Mouse (Mus musculus): Measurements from ENCODE around the gene Ints11. TPM values are rescaled to one million over a fixed set of nuclear protein-coding genes. Genes with fewer than 3 reads are reported as not detected.

The Ints11 gene
- polyA plus RNA-seq, 1 experiment from 2014 or later = 19.9 TPM

DNA sequence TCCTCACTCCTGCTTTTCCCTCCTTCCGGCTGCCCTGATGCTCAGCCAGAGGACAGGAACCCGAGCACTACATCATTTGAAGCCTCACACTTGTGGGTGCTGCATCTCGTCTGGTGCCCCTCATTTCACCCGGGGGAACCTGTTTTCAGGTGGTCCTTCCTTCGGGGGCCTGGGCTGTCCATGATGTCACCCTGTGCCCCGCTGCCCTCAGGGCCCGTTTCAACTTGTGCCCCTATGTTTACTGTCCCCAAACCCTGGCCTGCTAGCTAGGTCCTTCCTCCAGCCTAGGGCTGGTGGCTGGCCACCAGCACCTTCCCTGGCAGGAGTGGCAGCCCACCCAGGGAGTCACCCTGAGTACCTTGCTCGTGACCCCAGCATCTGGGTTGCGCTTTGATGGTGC is 36.8 kb downstream of the Ints11 start:
- Histone ChIP-seq H3K27ac (ENCODE audit: low read depth, low read length) (no peak overlapping the region), H3K4me1 (replicated peaks; ENCODE audit: control insufficient read depth, insufficient read depth, low read length) (no peaks in the 10 kb centered on the region), H3K36me3 (ENCODE audit: control insufficient read depth, insufficient read depth) (peaks cover 38% of the 10 kb centered on the region; the same call in 1 of the 2 replicates), H3K4me3 (ENCODE audit: low read depth, low read length) (no peak overlapping the region), H3K27me3 (replicated peaks; ENCODE audit: control insufficient read depth, insufficient read depth, low read length) (no peaks in the 10 kb centered on the region), H3K9me3 (ENCODE audit: control insufficient read depth) (no peaks in the 10 kb centered on the region), H3K9ac (ENCODE audit: low read depth, low read length) (no peak overlapping the region), H3K4me2 (replicated peaks; ENCODE audit: low read depth) (no peak overlapping the region)
- no peak for ATAC-seq
- TF ChIP-seq CTCF (IDR thresholded peaks at IDR 0.05; ENCODE audit: low read depth) = no peak
- WGBS = 88% methylated on average over 9 of the region's 9 CpGs

GRCm38 (mm10) chr4:155907003-155907402 is 37.7 kb downstream of the Ints11 start:
- H3K27ac ChIP-seq (ENCODE audit: low read depth, low read length) = no peak overlapping the region
- H3K36me3 ChIP-seq (ENCODE audit: control insufficient read depth, insufficient read depth) = peaks cover 30% of the 10 kb centered on the region; the same call in 1 of the 2 replicates
- no peak for TF ChIP-seq CTCF (IDR thresholded peaks at IDR 0.05; ENCODE audit: low read depth)
- ATAC-seq = no peak
- H3K4me1 ChIP-seq (replicated peaks; ENCODE audit: control insufficient read depth, insufficient read depth, low read length) = no peaks in the 10 kb centered on the region
- no peak overlapping the region for H3K9ac ChIP-seq (ENCODE audit: low read depth, low read length)
- 78% methylated on average over 11 of the region's 11 CpGs for WGBS
- no peak overlapping the region for H3K4me3 ChIP-seq (ENCODE audit: low read depth, low read length)
- H3K9me3 ChIP-seq (ENCODE audit: control insufficient read depth) = no peaks in the 10 kb centered on the region
- no peak overlapping the region for H3K4me2 ChIP-seq (replicated peaks; ENCODE audit: low read depth)
- H3K27me3 ChIP-seq (replicated peaks; ENCODE audit: control insufficient read depth, insufficient read depth, low read length) = no peaks in the 10 kb centered on the region

GRCm38 (mm10) chr4:155908281-155908680 is 38.9 kb downstream of the Ints11 start:
- H3K9ac ChIP-seq (ENCODE audit: low read depth, low read length) = no peak overlapping the region
- no peak for ATAC-seq
- no peaks in the 10 kb centered on the region for H3K4me1 ChIP-seq (replicated peaks; ENCODE audit: control insufficient read depth, insufficient read depth, low read length)
- 72% methylated on average over 7 of the region's 7 CpGs for WGBS
- H3K27me3 ChIP-seq (replicated peaks; ENCODE audit: control insufficient read depth, insufficient read depth, low read length) = no peaks in the 10 kb centered on the region
- H3K27ac ChIP-seq (ENCODE audit: low read depth, low read length) = no peak overlapping the region
- peaks cover 18% of the 10 kb centered on the region; the same call in 1 of the 2 replicates for H3K36me3 ChIP-seq (ENCODE audit: control insufficient read depth, insufficient read depth)
- H3K4me2 ChIP-seq (replicated peaks; ENCODE audit: low read depth) = no peak overlapping the region
- no peak overlapping the region for H3K4me3 ChIP-seq (ENCODE audit: low read depth, low read length)
- no peak for TF ChIP-seq CTCF (IDR thresholded peaks at IDR 0.05; ENCODE audit: low read depth)
- H3K9me3 ChIP-seq (ENCODE audit: control insufficient read depth) = no peaks in the 10 kb centered on the region

DNA sequence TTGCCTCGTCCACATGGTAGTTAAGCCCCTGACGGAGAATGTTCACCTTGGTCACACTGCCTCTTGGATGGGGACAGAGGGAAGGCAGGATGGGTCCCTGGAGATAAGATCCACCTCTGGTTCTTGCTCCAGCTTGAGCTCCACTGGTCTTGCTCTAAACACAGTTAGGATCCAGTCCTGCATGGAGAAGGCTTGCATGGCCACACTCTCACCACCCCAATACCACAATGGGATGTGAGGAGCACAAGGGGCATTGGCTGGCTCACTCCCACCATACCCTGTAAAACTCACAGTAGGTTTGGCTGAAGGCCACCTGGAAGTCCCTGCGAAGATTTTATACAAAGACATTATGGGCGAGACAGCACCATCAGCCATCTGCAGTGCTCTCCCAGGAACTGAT is 39.4 kb downstream of the Ints11 start:
- Histone ChIP-seq H3K27ac (ENCODE audit: low read depth, low read length) (no peak overlapping the region), H3K36me3 (ENCODE audit: control insufficient read depth, insufficient read depth) (peaks cover 14% of the 10 kb centered on the region; the same call in 1 of the 2 replicates), H3K4me3 (ENCODE audit: low read depth, low read length) (no peak overlapping the region), H3K9me3 (ENCODE audit: control insufficient read depth) (no peaks in the 10 kb centered on the region), H3K4me2 (replicated peaks; ENCODE audit: low read depth) (no peak overlapping the region), H3K4me1 (replicated peaks; ENCODE audit: control insufficient read depth, insufficient read depth, low read length) (no peaks in the 10 kb centered on the region), H3K9ac (ENCODE audit: low read depth, low read length) (no peak overlapping the region), H3K27me3 (replicated peaks; ENCODE audit: control insufficient read depth, insufficient read depth, low read length) (no peaks in the 10 kb centered on the region)
- WGBS = 89% methylated on average over 4 of the region's 4 CpGs
- TF ChIP-seq CTCF (IDR thresholded peaks at IDR 0.05; ENCODE audit: low read depth) = no peak
- no peak for ATAC-seq

GRCm38 (mm10) chr4:155932031-155932430 is 62.7 kb downstream of the Ints11 start:
- ATAC-seq = no peak
- Histone ChIP-seq H3K27me3 (replicated peaks; ENCODE audit: control insufficient read depth, insufficient read depth, low read length) (no peaks in the 10 kb centered on the region), H3K36me3 (ENCODE audit: control insufficient read depth, insufficient read depth) (no peaks in the 10 kb centered on the region), H3K27ac (ENCODE audit: low read depth, low read length) (no peak overlapping the region), H3K4me1 (replicated peaks; ENCODE audit: control insufficient read depth, insufficient read depth, low read length) (no peaks in the 10 kb centered on the region), H3K4me3 (ENCODE audit: low read depth, low read length) (no peak overlapping the region), H3K4me2 (replicated peaks; ENCODE audit: low read depth) (no peak overlapping the region), H3K9ac (ENCODE audit: low read depth, low read length) (no peak overlapping the region), H3K9me3 (ENCODE audit: control insufficient read depth) (no peaks in the 10 kb centered on the region)
- WGBS = 58% methylated on average over 1 of the region's 1 CpGs
- no peak for TF ChIP-seq CTCF (IDR thresholded peaks at IDR 0.05; ENCODE audit: low read depth)

Small RNAs within 50 kb of the gene (microRNA-seq; reads per million reads assigned to microRNA genes)
- gene Gm22991 = not detected

Other genes with a start within 250 kb of the Ints11 start
- gene Cdk11b, start 244.7 kb upstream of the Ints11 start, polyA plus RNA-seq (2015; fragmentation: Nextera tagmentation; extraction: Ambion mirVana) = 60.3 and 73.0 TPM in 2 replicates
- gene Gm10563, start 224.1 kb upstream of the Ints11 start, polyA plus RNA-seq (2015; fragmentation: Nextera tagmentation; extraction: Ambion mirVana) = not detected in 2 replicates
- 31.3 and 37.0 TPM in 2 replicates for gene Mmp23, start 216.2 kb upstream of the Ints11 start, polyA plus RNA-seq (2015; fragmentation: Nextera tagmentation; extraction: Ambion mirVana)
- gene Mib2, start 200.3 kb upstream of the Ints11 start, polyA plus RNA-seq (2015; fragmentation: Nextera tagmentation; extraction: Ambion mirVana) = 8.2 and 10.5 TPM in 2 replicates
- 5.5 and 6.2 TPM in 2 replicates for gene Fndc10, start 175.2 kb upstream of the Ints11 start, polyA plus RNA-seq (2015; fragmentation: Nextera tagmentation; extraction: Ambion mirVana)
- 167 and 171 TPM in 2 replicates for gene Ssu72, start 164.7 kb upstream of the Ints11 start, polyA plus RNA-seq (2015; fragmentation: Nextera tagmentation; extraction: Ambion mirVana)
- gene Tmem240, start 134.7 kb upstream of the Ints11 start, polyA plus RNA-seq (2015; fragmentation: Nextera tagmentation; extraction: Ambion mirVana) = 0.13 and 0.24 TPM in 2 replicates
- gene Atad3a, start 108.5 kb upstream of the Ints11 start, polyA plus RNA-seq (2015; fragmentation: Nextera tagmentation; extraction: Ambion mirVana) = 39.6 and 40.4 TPM in 2 replicates
- gene Vwa1, start 94.8 kb upstream of the Ints11 start, polyA plus RNA-seq (2015; fragmentation: Nextera tagmentation; extraction: Ambion mirVana) = 17.4 and 17.8 TPM in 2 replicates
- gene Tmem88b, start 83.7 kb upstream of the Ints11 start, polyA plus RNA-seq (2015; fragmentation: Nextera tagmentation; extraction: Ambion mirVana) = 0.64 and 0.68 TPM in 2 replicates
- gene Ankrd65, start 79.1 kb upstream of the Ints11 start, polyA plus RNA-seq (2015; fragmentation: Nextera tagmentation; extraction: Ambion mirVana) = not detected in 2 replicates
- gene Mrpl20, start 66.7 kb upstream of the Ints11 start, polyA plus RNA-seq (2015; fragmentation: Nextera tagmentation; extraction: Ambion mirVana) = 203 and 212 TPM in 2 replicates
- 54.7 and 65.1 TPM in 2 replicates for gene Ccnl2, start 57.1 kb upstream of the Ints11 start, polyA plus RNA-seq (2015; fragmentation: Nextera tagmentation; extraction: Ambion mirVana)
- 152 and 153 TPM in 2 replicates for gene Aurkaip1, start 38.3 kb upstream of the Ints11 start, polyA plus RNA-seq (2015; fragmentation: Nextera tagmentation; extraction: Ambion mirVana)
- 38.5 and 39.9 TPM in 2 replicates for gene Mxra8, start 29.9 kb upstream of the Ints11 start, polyA plus RNA-seq (2015; fragmentation: Nextera tagmentation; extraction: Ambion mirVana)
- gene Dvl1, start 22.1 kb upstream of the Ints11 start, polyA plus RNA-seq (2015; fragmentation: Nextera tagmentation; extraction: Ambion mirVana) = 6.3 and 6.5 TPM in 2 replicates
- 0.16 and 0.22 TPM in 2 replicates for gene Tas1r3, start 6.2 kb upstream of the Ints11 start, polyA plus RNA-seq (2015; fragmentation: Nextera tagmentation; extraction: Ambion mirVana)
- 17.4 and 19.2 TPM in 2 replicates for gene Cptp, start 106 bp upstream of the Ints11 start, polyA plus RNA-seq (2015; fragmentation: Nextera tagmentation; extraction: Ambion mirVana)
- gene Pusl1, start 22.2 kb downstream of the Ints11 start, polyA plus RNA-seq (2015; fragmentation: Nextera tagmentation; extraction: Ambion mirVana) = 23.6 and 23.8 TPM in 2 replicates
- 4.4 TPM in 2 replicates for gene Acap3, start 22.3 kb downstream of the Ints11 start, polyA plus RNA-seq (2015; fragmentation: Nextera tagmentation; extraction: Ambion mirVana)
- 101 and 104 TPM in 2 replicates for gene Ube2j2, start 74.3 kb downstream of the Ints11 start, polyA plus RNA-seq (2015; fragmentation: Nextera tagmentation; extraction: Ambion mirVana)
- gene C1qtnf12, start 92.8 kb downstream of the Ints11 start, polyA plus RNA-seq (2015; fragmentation: Nextera tagmentation; extraction: Ambion mirVana) = 129 and 138 TPM in 2 replicates
- gene B3galt6, start 123.1 kb downstream of the Ints11 start, polyA plus RNA-seq (2015; fragmentation: Nextera tagmentation; extraction: Ambion mirVana) = 5.8 and 6.0 TPM in 2 replicates
- gene Sdf4, start 123.3 kb downstream of the Ints11 start, polyA plus RNA-seq (2015; fragmentation: Nextera tagmentation; extraction: Ambion mirVana) = 219 and 222 TPM in 2 replicates
- gene Tnfrsf4, start 144.3 kb downstream of the Ints11 start, polyA plus RNA-seq (2015; fragmentation: Nextera tagmentation; extraction: Ambion mirVana) = 0.14 and 0.35 TPM in 2 replicates
- gene Tnfrsf18, start 156.6 kb downstream of the Ints11 start, polyA plus RNA-seq (2015; fragmentation: Nextera tagmentation; extraction: Ambion mirVana) = 0.55 and 0.56 TPM in 2 replicates
- 2.1 and 2.6 TPM in 2 replicates for gene Ttll10, start 189.9 kb downstream of the Ints11 start, polyA plus RNA-seq (2015; fragmentation: Nextera tagmentation; extraction: Ambion mirVana)
- gene 9430015G10Rik, start 240.4 kb downstream of the Ints11 start, polyA plus RNA-seq (2015; fragmentation: Nextera tagmentation; extraction: Ambion mirVana) = 3.4 and 3.5 TPM in 2 replicates

Measured in intestine, postnatal 0 days (tissue).